Mouse (Mus musculus) retina, postnatal 7 days (tissue): ENCODE data around the gene Zfp664.

ENCODE experiments used
- DNase-seq: peaks from one replicate; pipeline ENCODE4 v3.0.0-alpha.2; 2012; ENCODE audit warnings: low read depth, low spot score

Gene Zfp664

DNA sequence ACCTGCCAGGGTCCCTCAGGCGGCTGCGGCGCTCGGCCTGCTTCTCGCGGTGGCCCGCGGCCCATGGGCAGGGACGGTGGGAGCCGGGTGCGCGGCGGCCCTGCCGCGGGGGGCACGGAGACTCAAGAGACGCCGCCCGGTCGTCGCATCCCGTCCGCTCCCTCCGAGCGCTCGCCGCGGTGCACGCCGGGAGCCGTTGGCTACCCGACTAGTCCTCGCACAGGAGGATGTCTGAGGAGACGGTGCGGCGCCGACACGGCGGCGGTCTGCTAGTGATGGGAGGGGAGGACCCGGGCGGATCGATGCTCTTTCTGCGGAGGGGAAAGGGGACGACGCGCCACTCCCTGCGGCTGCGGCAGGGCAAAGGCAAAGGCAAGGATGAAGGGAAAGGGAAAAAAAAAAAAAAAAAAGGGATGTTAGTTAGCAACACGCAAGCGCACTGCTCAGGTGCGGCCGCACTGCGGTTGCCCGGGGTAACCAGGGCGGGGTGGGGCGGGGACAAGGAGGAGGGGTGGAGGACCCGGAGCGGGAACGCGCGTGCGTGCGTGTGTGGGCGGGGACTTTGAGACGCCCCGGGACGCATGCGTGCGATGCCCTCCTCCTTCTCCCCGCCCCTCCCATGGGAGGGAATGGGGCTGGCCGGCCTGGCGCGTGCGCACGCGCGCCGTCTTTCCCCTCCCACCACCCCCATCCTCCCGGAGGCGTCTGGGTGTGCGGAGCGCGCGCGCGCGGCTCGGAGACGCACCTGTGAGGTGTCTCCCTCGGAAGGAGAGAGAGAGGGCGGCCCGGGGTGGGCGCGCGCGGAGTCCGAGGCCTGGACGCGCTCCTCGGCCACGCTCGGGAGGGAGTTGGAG is at the start of gene Zfp664, which contains the start of gene Ccdc92:
TSS of gene Zfp664 (plus strand) at position 679 of the 854 bp plus-strand sequence.
TSS of gene Ccdc92 (minus strand) at position 412 of the 854 bp plus-strand sequence.
- DNase-seq: peak; percentile 98

DNA sequence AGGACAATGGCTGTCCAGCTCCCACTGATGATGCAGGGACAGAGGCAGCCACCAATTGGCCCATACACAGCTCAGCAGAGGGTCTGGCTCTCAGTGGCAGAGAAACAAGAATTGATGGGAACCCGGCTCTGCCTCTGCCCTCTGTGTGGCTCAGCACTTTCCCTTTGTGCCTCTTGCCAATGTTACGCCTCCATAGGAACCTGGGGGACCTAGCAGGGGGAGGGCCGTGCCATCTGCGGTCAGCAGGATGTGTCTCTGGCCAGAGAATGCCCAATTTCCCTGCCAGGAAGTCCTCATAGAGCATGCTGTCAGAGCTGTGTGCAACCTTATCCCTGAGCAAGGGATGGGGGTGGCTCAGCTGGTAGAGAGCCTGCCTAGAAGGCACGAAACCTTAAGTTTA is 47.7 kb upstream of the Zfp664 start:
- DNase-seq: no peak

DNA sequence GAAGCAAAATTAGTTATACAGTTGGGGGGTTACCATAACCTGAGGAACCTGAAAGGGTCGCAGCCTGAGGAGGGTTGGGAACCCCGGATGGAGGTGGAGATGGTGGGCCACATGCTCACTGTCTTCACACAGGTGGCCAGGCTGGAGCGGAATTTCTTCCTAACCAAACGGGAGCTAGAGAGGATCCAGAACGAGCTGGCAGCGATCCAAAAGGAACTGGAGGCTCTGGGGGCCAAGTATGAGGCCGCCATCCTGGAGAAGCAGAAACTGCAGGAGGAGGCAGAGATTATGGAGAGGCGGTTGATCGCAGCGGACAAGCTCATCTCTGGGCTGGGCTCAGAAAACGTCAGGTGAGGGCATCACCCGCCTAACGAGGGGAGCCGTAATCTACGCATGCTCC is 45.4 kb upstream of the Zfp664 start:
- DNase-seq: no peak

DNA sequence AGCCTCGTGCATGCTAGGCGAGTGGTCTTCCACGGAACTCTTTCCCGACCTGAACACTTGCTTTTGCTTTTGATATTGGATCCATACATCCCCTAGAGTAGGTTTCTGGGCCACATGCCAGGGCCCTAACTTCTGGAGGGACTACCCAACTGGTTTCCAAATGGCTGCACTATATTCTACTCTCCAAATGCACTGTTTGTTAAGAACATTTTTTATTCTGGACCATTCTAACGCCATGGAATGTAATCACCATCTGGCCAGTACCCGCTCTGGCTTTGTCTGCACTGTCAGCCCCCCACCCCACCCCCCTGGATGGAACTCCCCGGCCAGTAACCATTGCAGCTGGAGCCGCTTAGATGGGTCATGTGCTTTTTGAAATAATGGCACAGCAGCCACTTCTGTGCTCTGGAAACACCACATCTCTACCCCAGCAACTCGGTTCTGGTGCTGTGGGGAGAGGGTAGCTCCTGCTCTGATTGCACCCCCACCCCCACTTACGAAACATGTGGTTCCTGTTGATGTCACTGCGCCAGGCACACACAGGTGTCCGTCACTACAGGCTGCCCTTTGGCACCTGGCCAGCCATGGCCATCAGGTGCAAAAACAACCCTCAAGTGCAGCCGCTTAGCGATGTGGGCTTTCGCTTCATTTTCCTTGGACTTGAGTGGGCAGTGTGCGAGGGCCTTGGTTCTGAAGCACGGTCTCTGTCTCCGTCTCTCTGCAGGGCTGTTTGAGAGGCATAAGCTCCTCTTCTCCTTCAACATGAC is 40.2 kb upstream of the Zfp664 start:
- DNase-seq: no peak

DNA sequence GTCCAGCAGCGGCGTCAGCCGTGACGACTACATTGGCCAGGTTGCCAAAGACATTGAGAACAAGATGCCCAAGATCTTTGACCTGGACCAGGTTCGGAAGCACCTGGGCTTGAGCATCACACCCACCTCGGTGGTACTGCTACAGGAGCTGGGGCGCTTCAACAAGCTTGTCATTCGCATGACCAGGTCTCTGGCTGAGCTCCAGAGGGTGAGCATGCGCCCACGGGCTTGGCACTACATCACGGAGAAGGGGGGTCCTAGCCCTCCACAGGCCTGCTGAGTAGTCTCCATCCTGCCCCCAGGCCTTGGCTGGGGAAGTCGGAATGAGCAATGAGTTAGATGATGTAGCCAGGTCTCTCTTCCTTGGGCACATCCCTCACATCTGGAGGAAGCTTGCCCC is 32.2 kb upstream of the Zfp664 start:
- DNase-seq: no peak

DNA sequence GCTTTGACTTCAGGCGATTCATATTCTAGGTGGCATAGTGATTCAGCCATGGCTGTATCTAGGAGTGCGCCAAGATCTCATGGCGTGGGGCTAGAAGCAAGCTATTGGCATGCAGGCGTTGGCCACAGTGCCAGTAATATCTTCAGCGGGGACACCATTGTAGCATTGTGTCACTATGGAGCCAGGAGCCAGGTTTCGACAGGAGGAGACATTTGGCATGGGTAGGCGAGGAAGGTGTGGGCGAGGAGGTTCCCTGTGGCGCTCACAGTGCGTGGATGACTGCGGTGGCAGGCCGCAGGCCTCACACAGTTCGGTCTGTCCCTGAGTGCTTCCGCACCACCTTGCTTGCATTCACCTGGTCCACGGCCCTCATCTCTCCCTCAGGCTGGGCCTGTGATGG is 27.3 kb upstream of the Zfp664 start:
- no peak for DNase-seq

DNA sequence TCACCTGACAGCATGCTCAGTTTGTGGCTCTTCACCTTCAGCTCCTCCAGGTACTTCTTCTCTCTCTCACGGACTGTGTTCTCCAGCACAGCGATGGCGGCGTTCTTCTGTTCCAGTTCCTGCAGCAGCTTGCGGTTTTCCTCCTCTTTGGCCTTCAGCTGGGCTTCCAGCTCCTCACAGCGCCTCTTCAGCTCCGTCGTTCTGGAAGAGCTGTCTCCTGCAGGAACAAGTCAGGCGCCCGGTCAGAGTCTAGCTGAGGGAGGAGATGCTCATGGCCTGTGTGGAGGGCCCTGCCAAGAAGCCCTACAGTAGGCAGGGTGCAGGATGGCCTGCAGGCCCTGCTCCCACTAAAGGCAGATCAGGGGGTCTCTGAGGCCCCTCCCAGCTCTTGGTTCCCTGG is 26.4 kb upstream of the Zfp664 start:
- no peak for DNase-seq

DNA sequence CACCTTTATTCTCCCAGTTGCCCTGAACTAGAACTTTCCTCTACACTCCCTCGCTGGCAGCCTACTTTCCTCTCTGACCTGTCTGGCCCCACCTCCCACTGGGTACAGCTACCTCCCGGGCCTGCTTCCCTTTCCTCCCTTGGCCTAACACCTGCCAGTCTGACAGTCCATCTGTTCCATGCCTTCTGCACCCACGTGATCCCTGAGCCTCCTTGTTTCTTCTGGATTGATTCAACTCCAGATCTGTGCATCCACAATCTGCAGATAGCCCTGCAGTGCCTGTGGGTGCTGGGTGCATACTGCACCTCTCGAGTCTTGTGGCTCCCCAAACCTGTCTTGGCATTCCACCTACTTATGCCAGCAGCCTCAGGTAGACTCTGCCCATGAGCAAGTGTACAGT is 25.9 kb upstream of the Zfp664 start:
- DNase-seq: no peak

DNA sequence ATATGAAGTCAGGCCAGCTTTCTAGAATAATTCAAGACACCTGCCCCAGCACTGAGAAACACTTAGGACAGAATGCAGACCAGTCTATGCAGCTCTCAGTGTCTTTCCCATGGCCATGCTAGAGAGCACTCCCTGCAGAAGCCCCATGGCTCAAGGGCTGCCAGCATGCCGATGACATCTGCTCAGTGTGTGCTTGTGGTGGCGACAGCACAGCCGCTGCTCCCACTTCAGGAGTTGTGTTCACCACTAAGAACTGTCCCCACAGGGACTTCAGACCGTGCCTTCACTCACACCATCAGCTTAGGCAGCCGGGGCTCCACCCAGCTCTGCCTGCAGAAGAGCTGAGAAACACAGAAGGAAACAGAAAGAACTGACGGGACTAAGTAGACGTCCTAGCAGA is 22.3 kb upstream of the Zfp664 start:
- no peak for DNase-seq

DNA sequence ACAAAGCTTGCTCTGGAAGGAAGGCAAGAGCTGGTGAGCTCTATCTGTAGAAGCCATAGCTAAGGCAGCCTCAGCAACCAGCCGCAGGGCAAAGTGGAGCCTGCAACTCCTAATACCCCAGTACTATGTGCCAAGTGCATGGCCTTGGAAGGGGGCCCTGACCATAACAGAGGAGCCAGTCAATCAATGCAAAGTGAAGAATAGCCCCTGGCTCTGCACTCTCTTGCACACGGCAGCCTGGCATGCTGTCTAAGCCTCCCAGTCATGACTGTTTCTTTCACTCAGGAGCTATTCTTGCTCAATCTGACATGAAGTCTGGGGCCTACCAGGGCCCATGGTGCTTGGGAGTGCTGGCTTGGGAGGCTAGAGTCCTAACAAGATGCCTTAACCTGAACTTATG is 21.8 kb upstream of the Zfp664 start:
- DNase-seq: no peak

DNA sequence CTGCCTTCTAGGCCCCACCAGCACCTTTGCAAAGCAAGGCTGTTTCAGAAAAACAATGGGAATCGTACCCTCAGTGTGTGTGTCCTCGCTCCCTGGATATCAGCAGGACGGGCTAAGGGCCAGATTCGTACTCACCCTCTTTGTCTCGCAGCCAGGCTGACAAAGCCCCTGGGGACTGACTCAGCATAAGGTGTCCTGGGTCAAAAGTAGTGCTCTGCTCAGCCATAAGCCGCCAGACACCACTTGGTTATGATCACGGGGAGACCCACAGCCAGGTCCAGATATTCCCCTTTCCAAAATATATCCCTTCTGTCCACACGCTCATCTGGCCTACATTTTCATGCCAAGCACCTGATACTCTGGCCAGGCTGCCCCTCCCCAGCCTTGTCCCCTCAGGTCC is 19.1 kb upstream of the Zfp664 start:
- no peak for DNase-seq

DNA sequence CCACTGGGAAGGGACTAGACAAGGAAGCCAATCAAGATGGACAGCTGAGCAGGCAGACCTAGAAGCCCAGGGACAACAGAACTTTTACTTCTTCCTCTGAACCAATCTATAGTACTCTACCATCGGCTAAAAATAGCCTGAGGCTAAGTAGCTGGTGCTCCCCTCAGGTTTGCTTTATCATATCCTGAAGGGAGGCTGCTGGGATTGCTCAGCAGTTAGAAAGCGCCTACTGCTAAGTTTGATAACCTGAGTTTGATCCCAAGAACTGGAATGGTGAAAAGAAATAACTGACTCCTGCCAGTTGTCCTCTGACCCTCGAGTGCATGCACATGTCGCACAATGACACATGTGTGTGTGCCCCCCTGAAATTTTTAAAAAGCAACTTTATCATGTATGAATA is 17.6 kb upstream of the Zfp664 start:
- no peak for DNase-seq

DNA sequence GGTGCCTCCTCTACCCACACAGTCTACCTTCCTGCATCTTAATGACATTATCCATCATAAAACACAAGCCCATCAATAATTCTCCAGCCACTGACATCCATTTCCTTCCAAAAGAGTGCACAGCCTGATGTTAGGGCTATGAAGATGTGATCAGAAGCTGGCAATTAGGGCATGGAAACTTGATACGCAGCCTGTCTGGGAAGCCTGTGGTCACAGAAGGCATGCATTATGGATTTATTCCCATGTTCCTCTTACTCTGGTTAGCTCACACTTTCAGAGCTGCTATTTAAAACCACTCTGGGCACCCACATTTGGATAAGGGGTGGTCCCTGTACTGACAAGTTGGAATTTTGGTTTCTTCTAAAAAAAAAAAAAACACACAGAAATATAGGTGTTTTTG is 15.5 kb upstream of the Zfp664 start:
- no peak for DNase-seq

DNA sequence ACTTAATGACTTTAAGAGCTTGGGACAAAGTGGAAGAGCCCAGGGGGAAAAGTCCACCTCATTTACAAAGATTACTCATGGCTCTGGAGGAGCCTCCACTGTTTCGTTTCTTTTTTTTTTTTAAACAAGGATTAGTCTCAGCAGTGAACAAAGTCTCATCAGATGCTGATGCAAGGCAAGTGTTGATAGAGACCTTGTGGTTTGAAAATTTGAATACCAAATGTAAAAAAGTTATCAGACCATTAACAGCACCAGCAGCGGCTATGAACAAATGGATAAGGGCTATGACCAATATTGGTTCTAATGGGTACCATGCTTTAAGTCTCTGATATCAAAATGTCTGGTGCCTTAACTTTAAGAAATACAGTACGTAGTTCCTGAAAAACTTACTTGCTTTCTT is 13.5 kb upstream of the Zfp664 start:
- DNase-seq: no peak

DNA sequence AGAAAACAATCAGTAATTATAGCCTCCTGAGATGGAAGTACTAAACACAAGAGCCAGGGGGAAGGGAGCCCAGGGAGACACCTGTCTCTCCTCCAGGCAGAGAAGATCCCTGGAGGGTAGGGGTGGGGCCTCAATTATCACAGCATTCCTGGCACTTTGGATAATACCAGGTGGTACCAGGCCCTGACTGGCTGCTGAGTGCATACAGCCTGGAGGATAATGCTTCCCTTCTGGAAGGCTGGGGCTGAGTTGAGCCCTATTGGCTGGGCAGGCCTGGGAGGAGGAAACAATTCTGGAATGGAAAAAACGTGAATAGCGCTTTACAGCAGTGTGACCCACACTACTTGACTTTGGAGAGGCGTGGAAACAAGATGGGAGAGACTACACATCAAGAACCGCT is 10.9 kb upstream of the Zfp664 start:
- DNase-seq: no peak

DNA sequence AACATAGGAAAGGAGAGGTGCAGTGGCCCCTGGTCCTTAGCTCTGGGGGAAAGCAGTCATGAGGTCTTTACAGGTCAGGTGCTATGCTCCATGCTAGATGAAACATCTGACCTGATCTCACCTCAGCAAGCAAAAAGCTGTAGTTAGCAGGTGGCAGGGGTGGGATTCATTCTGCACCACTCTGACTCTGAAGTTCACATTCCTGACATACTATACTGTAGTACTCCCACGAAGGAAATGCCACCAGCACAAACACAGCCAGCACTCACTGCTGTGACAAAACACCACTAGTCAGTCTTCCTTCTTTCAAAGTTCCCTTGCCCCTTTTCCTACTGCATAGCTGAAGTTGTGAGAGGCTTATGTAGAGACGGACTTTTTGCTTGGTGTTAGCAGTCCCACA is 10.2 kb upstream of the Zfp664 start:
- DNase-seq: no peak

DNA sequence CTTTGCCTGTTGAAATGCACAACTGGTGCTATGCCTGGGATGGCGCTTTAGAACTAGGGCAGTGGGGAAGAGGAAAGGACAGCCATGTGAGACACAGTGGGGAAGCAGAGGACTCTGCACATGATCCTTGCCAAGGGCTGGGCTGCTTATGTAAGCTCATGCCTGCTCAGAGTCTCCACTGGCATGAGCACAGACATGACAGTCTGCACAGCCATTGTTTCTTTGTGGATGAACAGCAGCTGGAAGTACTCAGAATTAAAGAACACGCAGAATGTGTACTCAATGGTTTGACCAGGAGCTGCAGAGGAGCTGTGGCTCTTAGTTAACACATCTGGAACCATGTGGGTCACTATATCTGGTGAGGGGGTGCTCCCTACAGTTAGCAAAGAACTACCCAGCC is 9.4 kb upstream of the Zfp664 start:
- DNase-seq: no peak

DNA sequence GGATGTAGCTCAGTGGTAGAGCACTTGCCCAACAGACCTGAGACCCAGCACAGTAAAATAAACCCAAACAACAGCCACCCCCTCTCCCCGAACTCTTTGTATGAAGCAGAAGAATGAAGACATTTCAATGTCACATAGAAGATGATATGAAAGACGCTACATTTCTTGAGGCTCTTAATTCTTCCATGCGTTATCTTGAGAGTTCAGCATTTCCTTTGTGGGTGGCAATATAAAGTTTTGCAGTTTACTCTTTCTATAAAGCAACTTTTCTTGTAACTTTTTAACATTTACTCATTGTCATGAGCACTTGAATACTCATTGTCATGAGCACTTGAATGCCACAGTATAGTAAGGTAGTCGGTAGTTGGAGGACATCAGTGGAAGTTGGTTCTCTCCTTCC is 8.3 kb upstream of the Zfp664 start:
- no peak for DNase-seq

DNA sequence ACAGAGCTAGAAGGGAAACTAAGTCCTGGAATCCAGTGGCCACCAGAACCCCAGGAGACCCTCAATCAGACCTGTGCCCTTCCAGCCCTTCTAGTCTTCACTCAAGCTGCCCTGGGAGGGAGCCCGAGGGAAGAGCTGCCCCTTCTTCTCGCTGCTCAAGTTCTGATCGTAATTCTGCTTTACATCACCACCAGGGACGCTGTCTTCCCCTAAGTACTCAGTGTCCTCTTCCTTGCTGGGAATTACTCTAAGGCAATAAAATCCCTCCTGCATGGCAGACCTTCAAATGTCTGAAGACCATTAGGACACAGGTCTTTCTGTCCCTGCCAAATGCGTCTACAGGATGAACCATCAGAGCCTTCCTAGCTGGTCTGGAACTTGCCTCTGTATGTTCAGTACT is 2.5 kb upstream of the Zfp664 start:
- no peak for DNase-seq

DNA sequence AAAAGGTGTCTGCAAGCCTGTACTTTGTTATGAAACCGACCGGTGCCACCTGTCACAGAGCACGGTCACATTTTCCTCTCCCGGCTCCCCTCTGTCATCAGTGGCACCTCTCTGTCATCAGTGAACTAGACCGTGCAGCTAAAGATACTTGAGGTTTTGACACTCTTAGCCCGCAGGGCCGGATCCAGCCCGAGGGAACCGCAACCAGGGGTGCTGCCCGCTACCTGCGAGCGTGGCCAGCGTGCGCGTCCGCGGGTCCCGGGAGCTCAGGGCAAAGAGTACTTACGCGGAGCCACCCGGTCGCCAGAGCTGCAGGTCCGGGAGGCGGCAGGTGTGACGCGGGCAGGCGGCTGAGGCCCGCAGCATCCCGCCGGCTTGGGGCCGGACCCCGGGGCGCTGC is 1.0 kb upstream of the Zfp664 start:
- no peak for DNase-seq

DNA sequence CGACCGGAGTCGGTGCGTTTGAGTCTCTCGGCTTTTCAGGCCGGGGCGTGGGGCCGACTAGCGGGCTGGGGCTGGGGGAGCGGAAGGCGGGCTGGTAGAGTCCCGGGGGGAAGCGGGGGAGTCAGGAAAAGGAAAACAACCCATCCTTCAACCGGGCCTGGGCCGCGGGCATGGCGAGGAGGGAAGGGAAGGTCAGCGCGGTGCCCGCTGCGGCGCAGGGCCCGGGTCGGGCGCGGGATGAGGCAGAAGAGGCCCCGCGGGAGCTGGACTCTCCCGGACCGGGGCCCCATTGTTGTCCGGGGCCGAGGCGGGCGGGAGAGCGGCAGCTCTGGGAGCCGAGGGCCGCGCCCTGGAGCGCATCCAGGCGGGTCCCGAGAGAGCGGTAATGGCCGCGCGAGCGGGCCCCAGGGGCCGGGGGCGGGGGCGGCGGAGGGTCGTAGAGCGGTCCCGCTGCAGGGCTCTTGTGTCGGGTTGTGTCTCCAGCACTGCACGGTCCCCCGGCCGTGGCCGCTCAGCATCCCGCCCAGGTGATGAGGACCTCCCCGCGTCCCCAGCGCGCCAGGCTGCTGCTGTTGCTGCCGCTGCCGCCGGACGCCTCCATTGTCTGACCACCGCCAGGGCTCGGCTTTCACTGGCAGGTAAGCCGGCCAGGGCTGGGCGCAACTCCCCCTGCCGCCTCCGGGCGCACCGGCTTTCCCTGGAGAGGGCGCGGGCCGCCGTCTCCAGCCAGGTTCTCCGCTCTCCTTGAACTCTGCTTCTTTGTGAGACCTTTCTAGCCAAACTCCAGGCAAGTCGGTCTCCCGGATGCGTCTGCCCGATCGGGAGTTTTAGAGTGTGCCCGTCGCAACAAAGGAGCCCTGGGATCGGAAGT is 615 bp downstream of the Zfp664 start:
- DNase-seq: no peak

DNA sequence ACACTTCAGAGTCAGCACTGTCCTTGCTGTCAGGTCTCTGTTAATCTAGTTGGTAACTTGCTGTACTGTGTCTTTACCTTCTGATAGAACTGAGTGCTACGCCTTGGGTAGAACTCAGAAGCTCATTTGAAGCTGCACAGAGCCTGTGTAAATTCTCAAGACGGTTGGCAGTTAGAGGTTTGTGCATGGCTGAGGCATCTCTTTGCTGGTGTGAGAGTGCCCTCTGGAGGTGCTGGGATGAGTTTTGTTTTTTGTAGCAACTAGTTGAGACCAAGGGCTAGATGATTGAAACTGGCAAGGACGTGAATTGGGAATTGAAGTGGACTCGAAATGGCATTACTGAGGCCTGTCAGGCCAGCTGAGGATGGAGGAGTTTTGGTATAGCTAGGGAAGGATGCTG is 6.5 kb downstream of the Zfp664 start:
- DNase-seq: peak; percentile 59
